Mouse (Mus musculus): ENCODE measurements around the gene Lman1l. TPM values are rescaled to one million over a fixed set of nuclear protein-coding genes. Genes with fewer than 3 reads are reported as not detected.

Lman1l gene
- total RNA-seq (2017) = not detected in 2 replicates

DNA sequence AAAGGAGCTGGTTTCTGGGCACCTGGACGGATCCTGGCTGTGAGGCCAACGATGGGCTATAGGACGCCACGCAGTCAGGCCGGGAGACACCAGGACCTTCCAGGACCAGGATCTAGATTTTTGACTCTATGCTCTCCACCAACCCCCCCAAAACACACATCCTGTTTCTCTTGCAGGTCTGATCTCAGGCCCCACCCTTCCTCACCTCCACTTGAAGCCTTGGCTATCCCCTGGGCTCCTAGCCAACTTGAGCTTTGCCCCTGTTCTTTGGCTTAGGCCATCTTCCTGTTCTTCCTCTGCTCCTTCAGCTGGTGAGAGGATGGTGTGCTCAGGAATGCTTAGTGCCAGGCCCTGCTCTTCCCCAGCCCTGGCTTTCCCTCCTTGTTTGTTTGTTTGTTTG is at the start of gene Lman1l:
Lman1l (minus strand) TSS at position 101 of the 400 bp plus-strand sequence.
- no peak for ATAC-seq (replicated peaks in 1 of 2; ENCODE audit: insufficient read depth in 1 of 2, low FRiP score in 2 of 2, low TSS enrichment in 1 of 2, low read depth in 1 of 2, poor library complexity in 2 of 2, severe bottlenecking in 2 of 2)

GRCm38 (mm10) chr9:57669566-57669965 is 49.0 kb upstream of the Lman1l start:
- ATAC-seq (replicated peaks in 1 of 2; ENCODE audit: insufficient read depth in 1 of 2, low FRiP score in 2 of 2, low TSS enrichment in 1 of 2, low read depth in 1 of 2, poor library complexity in 2 of 2, severe bottlenecking in 2 of 2) = no peak

- ATAC-seq (replicated peaks in 1 of 2; ENCODE audit: insufficient read depth in 1 of 2, low FRiP score in 2 of 2, low TSS enrichment in 1 of 2, low read depth in 1 of 2, poor library complexity in 2 of 2, severe bottlenecking in 2 of 2) = no peak
Observed at GRCm38 (mm10) chr9:57668277-57668676, 47.7 kb upstream of the Lman1l start.

DNA sequence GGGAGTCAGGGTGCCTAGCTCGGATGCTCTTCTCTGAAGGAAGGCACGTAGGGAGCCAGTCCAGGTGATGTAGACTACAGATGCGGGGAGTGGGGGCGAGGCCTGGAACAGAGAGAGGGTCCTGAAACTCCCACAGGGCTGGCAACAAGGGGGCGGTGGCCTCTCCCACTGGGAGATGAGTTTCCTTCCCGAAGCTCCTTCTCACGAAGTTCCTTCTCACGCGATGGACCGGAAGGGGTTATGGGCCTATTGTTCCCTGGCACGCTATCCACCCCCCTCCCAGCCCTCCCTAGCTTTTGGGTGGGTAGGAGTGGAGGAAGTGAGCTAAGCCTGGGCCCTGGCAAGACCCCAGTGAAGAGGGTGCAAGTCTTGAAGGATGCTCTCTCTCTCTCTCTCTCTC is 47.2 kb upstream of the Lman1l start:
- ATAC-seq (replicated peaks in 1 of 2; ENCODE audit: insufficient read depth in 1 of 2, low FRiP score in 2 of 2, low TSS enrichment in 1 of 2, low read depth in 1 of 2, poor library complexity in 2 of 2, severe bottlenecking in 2 of 2) = no peak

- no peak for ATAC-seq (replicated peaks in 1 of 2; ENCODE audit: insufficient read depth in 1 of 2, low FRiP score in 2 of 2, low TSS enrichment in 1 of 2, low read depth in 1 of 2, poor library complexity in 2 of 2, severe bottlenecking in 2 of 2)
Observed at GRCm38 (mm10) chr9:57667136-57667535, 46.6 kb upstream of the Lman1l start.

DNA sequence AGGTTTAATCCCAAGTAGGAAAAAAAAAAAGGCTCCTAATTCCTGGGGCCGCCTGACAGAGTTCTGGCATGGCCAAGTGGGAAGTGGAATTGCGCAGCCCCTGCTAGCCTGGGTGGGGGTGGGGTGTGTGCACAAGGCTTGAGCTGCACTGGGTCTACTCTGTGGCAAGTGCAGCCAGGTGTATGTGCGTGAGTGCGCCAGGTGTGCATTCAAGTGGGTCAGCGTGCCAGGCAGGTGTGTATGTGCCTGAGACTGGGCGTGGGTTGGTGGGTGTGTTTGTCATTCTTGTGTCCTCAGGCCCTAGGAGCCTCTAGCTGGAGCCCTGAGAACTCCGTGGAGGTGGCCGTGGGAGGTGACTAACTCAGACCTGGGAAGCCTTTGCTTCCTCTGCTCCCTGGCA is 46.0 kb upstream of the Lman1l start:
- ATAC-seq (replicated peaks in 1 of 2; ENCODE audit: insufficient read depth in 1 of 2, low FRiP score in 2 of 2, low TSS enrichment in 1 of 2, low read depth in 1 of 2, poor library complexity in 2 of 2, severe bottlenecking in 2 of 2) = no peak

GRCm38 (mm10) chr9:57664616-57665015 is 44.0 kb upstream of the Lman1l start:
- no peak for ATAC-seq (replicated peaks in 1 of 2; ENCODE audit: insufficient read depth in 1 of 2, low FRiP score in 2 of 2, low TSS enrichment in 1 of 2, low read depth in 1 of 2, poor library complexity in 2 of 2, severe bottlenecking in 2 of 2)

DNA sequence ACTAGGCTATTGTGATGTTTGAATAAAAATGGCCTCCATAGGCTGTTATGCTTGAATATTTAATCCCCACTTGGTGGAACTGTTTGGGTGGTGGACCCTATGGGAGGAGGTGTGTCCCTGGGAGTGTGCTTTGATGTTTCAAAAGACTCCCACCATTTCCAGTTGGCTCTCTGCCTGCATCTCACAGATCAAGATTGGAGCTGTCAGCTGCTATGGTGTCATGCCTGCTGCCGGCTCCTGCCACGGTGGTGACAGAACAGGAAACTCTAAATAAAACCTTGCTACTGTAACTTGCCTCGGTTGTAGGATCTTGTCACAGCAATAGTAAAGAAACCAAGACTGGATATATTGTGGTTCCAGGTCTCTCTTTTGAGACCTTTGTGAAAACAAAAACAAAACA is 41.0 kb upstream of the Lman1l start:
- no peak for ATAC-seq (replicated peaks in 1 of 2; ENCODE audit: insufficient read depth in 1 of 2, low FRiP score in 2 of 2, low TSS enrichment in 1 of 2, low read depth in 1 of 2, poor library complexity in 2 of 2, severe bottlenecking in 2 of 2)

DNA sequence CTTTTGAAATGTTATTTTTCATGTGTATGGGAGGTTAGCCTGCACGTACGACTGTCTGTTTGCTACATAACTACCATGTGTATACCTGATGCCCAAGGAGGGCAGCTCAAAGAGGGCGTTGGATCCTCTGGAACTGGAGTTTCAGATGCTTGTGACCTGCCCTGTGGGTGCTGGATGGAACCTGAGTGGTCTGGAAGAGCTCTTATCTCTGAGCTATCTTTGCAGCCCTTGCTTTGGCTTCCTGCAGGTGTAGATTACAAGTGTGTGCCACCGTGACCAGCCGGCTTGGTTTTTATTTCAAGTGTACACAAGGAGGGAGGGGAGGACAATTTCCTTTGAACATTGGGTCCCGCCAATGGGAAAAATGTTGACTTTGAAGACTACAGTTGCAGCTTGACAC is 39.9 kb upstream of the Lman1l start:
- no peak for ATAC-seq (replicated peaks in 1 of 2; ENCODE audit: insufficient read depth in 1 of 2, low FRiP score in 2 of 2, low TSS enrichment in 1 of 2, low read depth in 1 of 2, poor library complexity in 2 of 2, severe bottlenecking in 2 of 2)

DNA sequence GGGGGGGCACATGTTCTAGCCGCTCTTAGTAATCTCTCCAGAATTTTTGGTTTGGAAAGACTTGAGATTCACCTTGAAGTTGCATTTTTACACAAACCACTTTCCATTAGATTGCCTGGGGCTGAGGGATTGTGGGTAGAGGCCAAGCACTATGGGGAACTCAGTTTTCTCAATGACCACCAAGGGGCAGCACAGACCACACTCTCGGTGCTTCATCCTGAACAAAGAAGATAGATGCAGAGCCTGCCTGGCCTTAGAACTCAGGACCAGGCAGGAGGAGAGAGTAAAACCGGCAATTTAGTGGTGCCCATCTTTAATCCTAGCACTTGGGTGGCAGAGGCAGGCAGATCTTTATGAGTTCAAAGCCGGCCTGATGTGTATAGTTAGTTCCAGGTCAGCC is 39.2 kb upstream of the Lman1l start:
- ATAC-seq (replicated peaks in 1 of 2; ENCODE audit: insufficient read depth in 1 of 2, low FRiP score in 2 of 2, low TSS enrichment in 1 of 2, low read depth in 1 of 2, poor library complexity in 2 of 2, severe bottlenecking in 2 of 2) = peak; percentile 83 to 86

GRCm38 (mm10) chr9:57658970-57659369 is 38.4 kb upstream of the Lman1l start:
- no peak for ATAC-seq (replicated peaks in 1 of 2; ENCODE audit: insufficient read depth in 1 of 2, low FRiP score in 2 of 2, low TSS enrichment in 1 of 2, low read depth in 1 of 2, poor library complexity in 2 of 2, severe bottlenecking in 2 of 2)

- ATAC-seq (replicated peaks in 1 of 2; ENCODE audit: insufficient read depth in 1 of 2, low FRiP score in 2 of 2, low TSS enrichment in 1 of 2, low read depth in 1 of 2, poor library complexity in 2 of 2, severe bottlenecking in 2 of 2) = no peak
Observed at GRCm38 (mm10) chr9:57657843-57658242, 37.3 kb upstream of the Lman1l start.

DNA sequence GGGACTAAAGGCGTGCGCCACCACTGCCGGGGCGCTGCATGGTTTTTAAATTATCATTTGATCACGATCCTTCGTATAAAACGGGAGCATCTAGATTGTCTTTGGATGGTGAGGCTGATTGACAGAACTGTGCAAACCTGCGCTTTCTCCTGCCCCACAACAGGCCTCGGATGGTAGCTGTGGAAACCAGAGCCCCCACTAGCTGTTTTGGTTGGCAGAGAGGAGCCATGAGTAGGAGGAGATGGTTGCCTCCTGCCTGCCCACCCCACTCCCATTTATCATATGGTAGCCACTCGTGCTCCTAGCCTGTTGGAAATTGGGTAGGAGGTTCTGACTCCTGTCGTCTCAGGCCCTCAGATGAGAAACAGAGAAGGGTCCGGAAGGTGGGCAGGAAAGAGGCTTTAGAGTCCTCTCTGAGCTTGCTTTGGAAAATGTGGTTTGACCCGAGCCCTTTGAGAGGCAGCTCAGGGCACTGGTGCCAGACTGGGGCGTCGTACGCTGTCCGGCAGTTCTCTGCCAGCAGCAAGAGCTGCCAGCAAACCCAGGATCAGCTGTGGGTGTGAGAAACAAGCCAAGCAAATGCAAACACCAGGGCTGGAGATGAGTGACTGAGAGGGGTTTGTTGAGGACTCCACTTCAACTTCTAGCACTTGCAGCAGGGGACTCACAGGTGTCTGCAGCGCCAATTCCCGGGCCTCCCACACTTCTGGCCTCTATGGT is 36.2 kb upstream of the Lman1l start:
- ATAC-seq (replicated peaks in 1 of 2; ENCODE audit: insufficient read depth in 1 of 2, low FRiP score in 2 of 2, low TSS enrichment in 1 of 2, low read depth in 1 of 2, poor library complexity in 2 of 2, severe bottlenecking in 2 of 2) = no peak

DNA sequence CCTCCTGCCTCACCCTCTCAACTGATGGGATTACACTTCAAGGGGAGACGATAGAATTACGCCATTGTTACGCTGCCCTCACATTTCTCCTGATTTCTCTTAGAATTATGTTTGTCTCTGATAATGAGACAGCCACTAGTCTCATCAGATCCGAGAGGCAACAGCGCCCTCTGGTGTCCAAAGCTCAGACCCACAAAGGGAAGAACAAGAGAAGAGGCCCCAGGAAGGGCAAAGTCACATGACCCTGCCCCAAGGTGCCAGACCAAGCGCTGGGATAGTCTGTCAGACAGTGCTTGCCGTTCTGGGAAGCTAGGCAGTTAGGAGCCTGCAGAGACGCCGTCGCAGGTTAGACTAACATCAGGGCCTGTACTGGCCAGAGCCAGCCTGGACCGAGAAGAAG is 35.2 kb upstream of the Lman1l start:
- ATAC-seq (replicated peaks in 1 of 2; ENCODE audit: insufficient read depth in 1 of 2, low FRiP score in 2 of 2, low TSS enrichment in 1 of 2, low read depth in 1 of 2, poor library complexity in 2 of 2, severe bottlenecking in 2 of 2) = peak; percentile 72 to 78

DNA sequence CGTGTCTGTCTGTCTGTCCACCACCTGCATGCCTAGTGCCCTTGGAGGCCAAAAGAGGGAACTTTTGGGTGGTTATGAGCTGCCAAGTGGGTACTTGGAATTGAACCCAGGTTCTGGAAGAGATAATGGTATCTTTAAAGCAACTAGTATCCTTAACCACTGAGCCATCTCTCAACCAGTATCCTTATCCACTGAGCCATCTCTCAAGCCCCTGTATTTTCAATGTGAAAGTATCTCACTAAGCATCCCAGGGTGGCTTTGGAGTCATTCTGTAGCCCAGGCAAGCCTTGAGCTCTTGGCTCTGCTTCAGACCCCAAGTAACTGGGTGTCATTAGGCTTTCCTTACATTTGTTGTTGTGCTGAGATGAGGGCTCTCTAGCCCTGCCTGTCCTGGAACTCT is 34.4 kb upstream of the Lman1l start:
- ATAC-seq (replicated peaks in 1 of 2; ENCODE audit: insufficient read depth in 1 of 2, low FRiP score in 2 of 2, low TSS enrichment in 1 of 2, low read depth in 1 of 2, poor library complexity in 2 of 2, severe bottlenecking in 2 of 2) = no peak

DNA sequence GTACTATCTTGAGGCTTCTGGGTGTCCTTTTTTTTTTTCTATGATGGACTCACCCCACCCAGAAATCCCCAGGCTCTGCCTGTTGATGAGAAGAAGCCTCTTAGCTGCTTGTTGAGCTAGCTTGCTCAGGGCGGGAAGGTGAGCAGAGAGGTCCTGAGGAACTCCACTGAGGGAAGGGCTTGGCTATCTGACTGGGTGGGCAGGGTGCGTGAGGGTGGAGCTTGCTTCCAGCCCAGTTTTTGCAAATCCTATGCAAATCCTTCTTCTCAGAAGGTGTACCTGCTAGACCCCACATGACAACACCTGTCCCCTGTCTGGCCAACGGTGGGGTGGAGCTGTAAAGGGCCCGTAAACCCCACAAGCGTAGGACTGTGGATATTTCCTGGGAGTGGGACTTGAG is 32.7 kb upstream of the Lman1l start, which contains the start of gene Csk:
Csk (minus strand) TSS at position 349 of the 400 bp plus-strand sequence.
- no peak for ATAC-seq (replicated peaks in 1 of 2; ENCODE audit: insufficient read depth in 1 of 2, low FRiP score in 2 of 2, low TSS enrichment in 1 of 2, low read depth in 1 of 2, poor library complexity in 2 of 2, severe bottlenecking in 2 of 2)

DNA sequence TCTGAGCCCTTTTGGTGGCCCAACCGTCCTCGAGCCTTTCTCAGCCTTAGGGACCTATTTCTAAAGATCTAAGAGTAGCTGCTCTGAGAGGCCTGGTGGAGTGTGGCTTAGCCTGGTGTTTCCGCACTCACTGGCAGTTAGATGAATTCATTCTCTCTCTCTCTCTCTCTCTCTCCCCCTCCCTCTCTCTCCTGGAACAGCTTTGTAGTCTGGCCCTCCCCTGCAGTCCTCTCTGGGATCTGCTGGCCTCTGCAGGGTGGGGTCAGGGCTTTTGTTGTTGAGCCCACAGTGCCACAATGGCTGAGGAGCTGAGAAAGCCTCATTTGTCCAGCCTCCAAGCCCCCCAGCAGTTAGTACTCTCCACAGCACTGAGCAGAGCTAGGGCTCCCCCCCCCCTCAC is 32.3 kb upstream of the Lman1l start:
- ATAC-seq (replicated peaks in 1 of 2; ENCODE audit: insufficient read depth in 1 of 2, low FRiP score in 2 of 2, low TSS enrichment in 1 of 2, low read depth in 1 of 2, poor library complexity in 2 of 2, severe bottlenecking in 2 of 2) = no peak

DNA sequence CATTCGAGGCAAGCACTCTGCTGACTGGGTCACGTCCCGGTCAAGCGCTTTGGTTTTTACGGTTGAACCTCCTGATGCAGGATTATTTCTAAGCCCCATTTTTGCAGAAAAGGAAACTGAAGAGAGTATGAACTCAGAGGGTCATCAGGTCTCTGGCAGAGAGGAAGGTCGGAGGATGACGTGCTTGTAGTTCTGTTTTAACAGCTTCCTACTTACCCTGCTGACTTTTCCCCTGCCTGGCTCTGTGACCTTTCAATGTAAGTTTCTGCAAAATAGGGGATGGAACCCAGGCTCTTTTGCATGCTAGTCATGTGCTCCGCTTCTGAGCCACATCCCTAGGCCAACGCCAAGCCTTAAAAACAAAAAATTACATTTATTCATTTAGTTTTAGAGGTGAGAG is 31.8 kb upstream of the Lman1l start:
- ATAC-seq (replicated peaks in 1 of 2; ENCODE audit: insufficient read depth in 1 of 2, low FRiP score in 2 of 2, low TSS enrichment in 1 of 2, low read depth in 1 of 2, poor library complexity in 2 of 2, severe bottlenecking in 2 of 2) = no peak

- ATAC-seq (replicated peaks in 1 of 2; ENCODE audit: insufficient read depth in 1 of 2, low FRiP score in 2 of 2, low TSS enrichment in 1 of 2, low read depth in 1 of 2, poor library complexity in 2 of 2, severe bottlenecking in 2 of 2) = peak; percentile 40 to 65
Observed at GRCm38 (mm10) chr9:57650786-57651311, 30.3 kb upstream of the Lman1l start.
